Mouse (Mus musculus) olfactory bulb, adult 2 months (tissue): Measurements from ENCODE around the gene Lrrn4cl.

Experiments used
- CTCF ChIP-seq: fragments of 200-500 bp; IDR thresholded peaks from 2 replicates; pipeline ENCODE4 v1.5.1; 2012; ENCODE audit warnings: low read depth, mild to moderate bottlenecking, low read length, moderate library complexity; ENCODE audit not compliant: insufficient read depth
- POLR2A ChIP-seq: fragments of 200-500 bp; IDR thresholded peaks from 2 replicates; pipeline ENCODE4 v1.6.1; 2012; ENCODE audit warnings: mild to moderate bottlenecking, low read depth, low read length, moderate library complexity; ENCODE audit not compliant: insufficient read depth

- TF ChIP-seq CTCF: no peak
- no peak for TF ChIP-seq POLR2A
Observed at GRCm38 (mm10) chr19:8872266-8872840, 21.8 kb downstream of the Lrrn4cl start.
